In genomic region chr17:78763272-78763671, GRCm38 (mm10) we compare ENCODE assay signal across 24 mouse cellular contexts.
"Had no signal": no experiment of that assay in that cellular context is flagged by ENCODE, and none has a peak within 500 bp of the region (broad histone marks: within the 10 kb centered on the region; RNA-seq: fewer than 3 reads in every experiment).

No protein-coding gene starts in this region.

- ATAC-seq: forebrain, postnatal 0 days; hindbrain, postnatal 0 days; intestine, embryonic 16.5 days; liver, embryonic 12.5 days had no signal

- DNase-seq: forebrain, postnatal 0 days; gastrocnemius, postnatal 14 days; gastrocnemius, postnatal 36 days; heart, postnatal 10 days; heart, postnatal 4 days; kidney, adult 11 months; kidney, adult 8-10 months; kidney, postnatal 10 days; kidney, postnatal 25 days; kidney, postnatal 4 days; layer of hippocampus, adult 9-11 months; layer of hippocampus, postnatal 36 days; left cerebral cortex, postnatal 4 days had no signal

- H3K27me3 ChIP-seq: heart, embryonic 12.5 days; hindbrain, embryonic 13.5 days; hindbrain, embryonic 15.5 days; limb, embryonic 13.5 days; limb, embryonic 15.5 days; liver, embryonic 12.5 days had no signal

- H3K4me1 ChIP-seq: hindbrain, embryonic 10.5 days; hindbrain, embryonic 13.5 days; hindbrain, embryonic 15.5 days; limb, embryonic 13.5 days; limb, embryonic 15.5 days; liver, embryonic 12.5 days had no signal

- H3K27ac ChIP-seq: hindbrain, embryonic 10.5 days; hindbrain, embryonic 13.5 days; hindbrain, embryonic 15.5 days; hindbrain, postnatal 0 days; layer of hippocampus, adult 2 months; limb, embryonic 13.5 days; limb, embryonic 15.5 days; liver, embryonic 12.5 days had no signal

- H3K9me3 ChIP-seq: heart, embryonic 10.5 days; heart, embryonic 12.5 days; hindbrain, embryonic 10.5 days; hindbrain, embryonic 13.5 days; hindbrain, embryonic 15.5 days; limb, embryonic 13.5 days; limb, embryonic 15.5 days; liver, embryonic 12.5 days had no signal

- H3K9ac ChIP-seq: forebrain, postnatal 0 days; heart, embryonic 12.5 days; hindbrain, embryonic 13.5 days; hindbrain, embryonic 15.5 days; limb, embryonic 13.5 days; limb, embryonic 15.5 days; liver, embryonic 12.5 days had no signal

- H3K4me2 ChIP-seq: heart, embryonic 12.5 days; hindbrain, embryonic 13.5 days; hindbrain, embryonic 15.5 days; limb, embryonic 13.5 days; limb, embryonic 15.5 days; liver, embryonic 12.5 days had no signal

- H3K4me3 ChIP-seq: heart, embryonic 10.5 days; heart, embryonic 12.5 days; hindbrain, embryonic 10.5 days; hindbrain, embryonic 13.5 days; hindbrain, embryonic 15.5 days; layer of hippocampus, adult 2 months; limb, embryonic 13.5 days; limb, embryonic 15.5 days; liver, embryonic 12.5 days had no signal
